Mouse (Mus musculus) NIH3T3 (cell line): ENCODE measurements around the gene Ank3.

ENCODE experiments used
- DNase-seq: peaks from one replicate; pipeline ENCODE4 v3.0.0-alpha.2; 2012; ENCODE audit warnings: low read depth

The Ank3 gene

DNA sequence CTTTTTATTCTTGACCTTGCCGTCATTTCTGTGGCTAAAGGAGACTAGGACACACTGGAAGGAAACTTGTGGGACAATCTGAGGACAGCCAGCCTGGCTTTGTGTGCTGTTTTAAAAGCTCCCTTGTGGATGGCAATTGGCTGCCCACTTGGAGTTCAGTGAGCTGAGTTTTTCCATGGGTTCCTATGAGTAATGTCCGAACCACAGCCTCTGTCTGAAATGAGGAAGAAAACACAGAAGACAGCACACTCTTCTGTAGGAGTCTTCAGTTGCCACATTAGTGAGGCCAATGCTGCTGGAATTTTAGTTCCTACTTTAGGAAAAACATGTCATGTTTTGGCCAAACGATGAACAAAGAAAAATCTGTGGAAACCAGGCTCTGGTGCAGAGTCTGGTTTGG lies 380.7 kb downstream of the Ank3 start:
- DNase-seq, result peak; percentile 57

DNA sequence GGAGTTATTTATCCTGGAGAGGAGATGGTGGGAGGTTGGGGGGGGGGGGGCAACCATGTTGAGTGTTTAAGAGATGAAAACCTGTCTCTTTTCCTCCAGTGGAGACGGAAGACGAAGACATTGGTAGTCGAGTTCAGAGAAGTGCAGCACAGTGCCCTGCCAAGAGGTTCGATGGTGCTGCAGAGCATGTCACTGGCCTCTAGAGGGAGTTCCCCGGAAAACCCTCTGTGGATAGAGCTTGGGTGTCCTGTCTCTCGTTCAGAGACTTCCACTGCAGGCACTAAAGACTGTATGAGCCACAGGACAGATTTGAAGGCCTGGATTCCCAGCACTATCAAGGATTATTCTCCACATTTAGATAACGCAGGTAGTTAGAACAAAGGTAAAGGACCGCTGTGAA lies 382.9 kb downstream of the Ank3 start:
- peak; percentile 34 for DNase-seq

DNA sequence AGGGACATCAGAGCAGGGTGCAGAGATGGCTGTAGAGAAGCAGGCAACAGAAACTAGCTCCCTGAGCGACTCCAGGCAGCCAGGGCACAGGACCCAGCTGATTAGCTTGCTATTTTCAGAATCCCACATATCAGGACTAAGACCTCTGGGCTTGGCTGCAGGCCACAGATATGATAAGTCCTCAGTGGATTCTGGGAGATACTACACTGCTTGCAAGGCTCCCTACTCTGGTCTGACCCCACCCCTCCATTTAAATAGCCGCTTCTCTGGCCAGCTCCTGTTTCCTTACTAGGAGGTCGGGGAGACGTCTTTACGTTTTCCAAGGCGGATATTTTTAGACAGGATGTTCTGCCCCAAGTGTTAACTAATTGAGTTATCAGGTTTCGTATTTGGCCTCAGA lies 386.7 kb downstream of the Ank3 start:
- peak; percentile 31 for DNase-seq

DNA sequence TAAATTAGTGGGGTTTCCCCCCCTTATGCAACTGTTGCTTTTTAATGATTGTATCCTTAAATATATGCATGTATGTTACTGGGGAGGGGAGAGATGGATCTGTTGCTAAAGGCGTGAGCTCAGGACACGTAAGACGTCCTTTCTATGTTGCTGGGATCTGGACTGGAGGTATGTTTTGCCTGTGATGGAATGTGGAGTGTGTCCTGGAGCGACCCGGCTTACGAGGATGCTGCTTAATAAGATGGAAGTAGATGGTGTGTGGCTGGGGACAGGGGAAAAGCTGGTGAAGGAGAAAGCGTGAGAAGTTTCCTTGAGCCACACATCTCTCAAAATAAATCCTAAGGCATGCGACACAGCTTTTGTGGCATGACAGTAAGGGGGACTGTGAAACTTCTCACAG lies 387.1 kb downstream of the Ank3 start:
- no peak for DNase-seq

DNA sequence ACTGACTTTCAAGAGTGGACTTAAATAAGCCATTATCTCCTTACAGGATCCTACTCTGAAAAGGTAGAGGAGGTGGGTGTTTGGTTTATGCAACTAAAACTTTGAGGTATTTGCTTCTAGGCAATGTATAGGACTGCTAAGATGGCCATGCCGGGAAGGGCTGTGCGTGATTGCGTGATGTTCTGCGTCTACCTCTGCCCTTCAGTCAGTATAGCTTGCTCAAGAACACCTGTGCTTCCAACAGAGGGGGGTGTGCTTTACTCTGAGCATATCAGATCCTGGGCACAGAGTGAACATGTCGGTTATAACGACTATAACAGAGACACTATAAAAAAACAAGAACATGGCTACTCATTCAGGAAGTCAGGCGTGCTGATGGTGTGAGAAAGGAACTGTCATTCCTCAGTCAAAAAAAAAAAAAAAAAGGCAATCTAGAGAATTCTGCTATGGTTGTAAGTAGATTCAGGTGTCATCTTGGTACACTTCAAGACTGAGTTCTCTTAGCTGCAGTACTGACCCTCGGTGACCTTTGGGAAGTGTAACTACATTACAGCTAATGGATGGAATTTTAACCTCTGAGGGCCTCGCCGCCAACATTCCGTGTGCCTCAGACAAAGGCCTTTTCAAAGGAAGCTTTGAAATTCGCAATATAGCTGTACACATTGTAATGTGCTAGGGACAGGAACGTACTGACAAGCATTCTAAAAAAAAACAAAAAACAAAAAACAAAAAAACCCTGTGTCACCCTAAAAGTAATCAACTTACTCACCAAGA lies 387.8 kb downstream of the Ank3 start:
- no peak for DNase-seq

DNA sequence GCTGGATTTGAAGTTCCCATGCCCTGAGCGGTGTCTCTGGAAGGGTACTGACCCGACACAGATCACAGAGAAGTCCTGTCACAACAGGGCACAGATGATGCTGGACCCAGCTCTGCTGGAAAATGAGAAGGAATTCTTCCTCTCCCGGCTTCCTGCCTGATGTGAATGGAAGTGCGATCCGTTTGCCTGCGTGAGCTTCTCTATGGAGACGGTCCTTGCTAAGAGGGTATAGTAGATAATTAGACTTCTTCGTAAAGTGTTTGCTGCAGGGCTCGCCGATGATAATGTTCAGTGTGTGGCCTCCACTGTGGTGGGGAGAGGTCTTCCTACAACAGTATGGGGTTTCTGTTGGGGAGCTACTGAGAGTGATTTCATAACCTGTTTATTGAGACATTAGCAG lies 388.8 kb downstream of the Ank3 start:
- DNase-seq, result no peak

DNA sequence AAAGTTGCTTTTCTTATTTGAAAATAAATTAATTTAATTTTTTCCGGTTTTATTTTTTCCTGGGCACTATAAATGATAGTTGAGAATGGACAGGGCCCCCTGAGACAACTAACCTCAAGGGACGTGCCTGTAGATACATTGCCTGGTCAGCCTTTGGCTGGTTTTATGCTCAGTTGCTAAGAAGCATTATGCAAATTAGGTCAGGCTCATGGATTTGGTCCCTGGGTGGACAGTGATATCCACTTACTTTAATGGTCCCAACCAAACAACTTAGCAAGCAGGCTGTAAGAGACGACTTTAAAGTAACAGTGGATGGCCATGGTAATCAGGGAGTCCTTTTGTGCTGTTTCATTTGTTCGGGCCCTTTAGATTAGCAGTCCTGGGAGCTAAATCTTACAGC lies 392.0 kb downstream of the Ank3 start:
- DNase-seq, result no peak

DNA sequence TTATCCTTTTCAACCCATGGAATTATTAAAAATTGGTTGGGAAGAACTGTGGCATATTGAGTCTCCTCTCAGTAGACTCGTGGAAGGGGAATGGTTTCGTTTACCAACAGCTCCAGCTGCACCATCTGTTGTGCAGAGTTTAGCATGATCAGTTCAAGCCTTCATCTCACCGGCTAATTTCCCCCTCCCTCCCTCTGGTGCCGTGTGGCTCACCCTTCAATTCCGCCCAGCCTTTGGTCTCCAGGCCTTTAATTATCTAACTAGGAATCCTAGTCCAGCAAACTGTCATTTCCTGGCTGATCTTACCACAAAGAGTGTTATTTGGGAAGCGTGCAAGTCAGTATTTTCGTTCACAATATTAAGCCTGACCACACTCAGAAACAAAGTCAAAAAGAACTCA lies 393.4 kb downstream of the Ank3 start:
- no peak for DNase-seq

DNA sequence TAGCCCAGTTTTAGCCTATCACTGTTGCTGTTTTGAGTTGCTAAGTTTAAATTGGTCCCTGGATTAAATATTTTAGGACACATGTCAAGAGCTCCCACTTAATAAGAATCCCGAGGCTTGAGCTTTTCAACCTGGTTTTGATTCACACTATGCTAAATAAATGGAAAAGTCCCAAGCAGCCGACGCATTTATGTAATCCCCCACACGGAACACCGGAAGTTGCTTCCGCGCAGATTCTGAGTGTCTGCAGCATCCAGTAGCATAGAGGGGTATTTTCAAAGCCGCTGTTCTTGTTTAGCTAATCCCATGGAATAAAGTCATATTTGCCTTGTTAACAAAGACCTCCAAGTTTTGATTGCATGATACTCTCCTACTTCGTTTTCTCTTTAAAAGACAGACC lies 393.8 kb downstream of the Ank3 start:
- DNase-seq, result no peak

DNA sequence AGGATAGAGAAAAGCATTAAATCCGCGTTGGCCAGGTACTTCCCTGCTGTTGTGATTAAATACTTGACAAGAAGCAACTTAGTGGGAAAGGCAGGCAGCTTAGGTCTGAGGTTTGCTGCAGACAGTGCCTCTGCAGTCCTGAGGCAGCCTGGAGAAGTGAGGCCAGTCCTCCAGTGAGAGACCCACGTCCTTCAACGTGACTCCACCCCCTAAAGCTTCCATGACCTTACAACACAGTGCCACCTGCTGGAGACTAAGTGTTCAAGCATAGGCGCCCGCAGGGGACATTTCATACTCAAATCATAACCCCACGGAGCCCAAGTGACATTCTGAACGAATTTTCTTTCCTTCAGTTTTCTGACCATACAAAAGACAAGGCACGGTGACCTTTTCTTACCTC lies 394.5 kb downstream of the Ank3 start:
- peak; percentile 32 for DNase-seq

DNA sequence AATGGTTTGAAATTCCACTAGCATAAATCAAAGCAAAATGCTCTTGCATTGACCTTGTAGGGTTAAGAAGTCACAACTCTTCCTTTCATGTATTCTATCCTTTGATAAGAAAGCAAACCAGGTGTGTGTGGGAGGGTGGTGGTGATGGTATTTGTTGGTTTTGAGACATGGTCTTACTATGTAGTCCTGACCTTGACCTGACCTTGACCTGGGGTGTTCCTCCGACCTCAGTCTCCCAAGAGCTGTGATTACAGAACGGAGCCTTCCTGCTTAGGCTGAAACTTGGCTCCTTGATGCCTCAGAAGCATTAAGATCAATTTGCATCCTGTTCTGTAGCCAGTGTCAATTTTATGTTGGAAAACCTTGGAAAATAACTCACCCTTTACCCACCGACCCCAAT lies 397.1 kb downstream of the Ank3 start:
- no peak for DNase-seq

DNA sequence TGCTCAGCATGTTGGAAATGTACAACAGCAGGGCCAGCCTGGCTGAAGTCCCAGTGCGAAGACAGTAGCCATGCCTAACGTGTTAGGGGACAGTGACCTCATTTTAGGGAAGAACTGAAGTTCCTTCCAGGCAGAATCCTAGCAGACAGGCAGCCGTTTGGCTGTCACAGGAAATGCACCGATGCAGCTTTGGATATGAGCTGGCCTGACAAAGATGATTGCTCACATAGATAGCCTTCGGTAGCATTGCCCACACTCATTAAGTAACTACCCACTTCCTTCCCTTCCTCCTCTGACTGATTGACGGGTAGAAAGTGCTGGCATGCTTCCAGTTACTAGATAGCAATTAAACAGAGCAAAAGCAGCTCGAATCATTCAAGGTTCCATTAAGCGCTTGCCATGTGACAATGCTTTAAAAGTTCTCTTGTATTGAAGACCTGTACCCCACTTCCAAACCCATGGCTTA lies 397.9 kb downstream of the Ank3 start:
- DNase-seq, result no peak

DNA sequence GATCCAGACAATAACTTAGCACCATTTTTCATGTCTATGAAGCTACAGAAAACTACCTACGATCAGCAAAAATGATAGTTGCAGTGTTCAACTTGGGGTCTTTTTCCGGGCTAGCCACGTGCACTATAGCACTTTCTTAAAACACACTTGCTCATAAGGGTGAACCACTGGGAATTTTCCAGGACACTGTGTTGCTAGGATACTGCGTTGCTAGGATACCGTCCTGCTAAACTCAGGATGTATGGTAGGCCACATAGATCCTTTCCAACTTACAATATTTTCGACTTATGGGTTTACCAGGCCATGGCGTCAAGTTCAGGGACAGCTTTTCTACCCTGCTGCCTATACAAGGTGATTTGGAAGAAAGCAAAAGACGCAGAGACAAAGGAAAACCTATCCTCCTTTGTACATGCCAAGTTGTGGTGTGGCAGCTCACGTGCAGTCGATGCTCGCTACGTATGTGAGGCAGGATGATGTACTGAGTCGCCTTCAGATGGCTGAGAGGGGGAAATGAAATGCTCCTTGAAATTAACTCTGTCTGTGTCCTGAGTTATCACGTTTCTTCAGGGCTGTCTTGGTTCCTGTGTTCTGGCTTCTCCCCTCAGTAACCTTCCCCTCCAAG lies 404.7 kb downstream of the Ank3 start:
- peak; percentile 42 for DNase-seq

DNA sequence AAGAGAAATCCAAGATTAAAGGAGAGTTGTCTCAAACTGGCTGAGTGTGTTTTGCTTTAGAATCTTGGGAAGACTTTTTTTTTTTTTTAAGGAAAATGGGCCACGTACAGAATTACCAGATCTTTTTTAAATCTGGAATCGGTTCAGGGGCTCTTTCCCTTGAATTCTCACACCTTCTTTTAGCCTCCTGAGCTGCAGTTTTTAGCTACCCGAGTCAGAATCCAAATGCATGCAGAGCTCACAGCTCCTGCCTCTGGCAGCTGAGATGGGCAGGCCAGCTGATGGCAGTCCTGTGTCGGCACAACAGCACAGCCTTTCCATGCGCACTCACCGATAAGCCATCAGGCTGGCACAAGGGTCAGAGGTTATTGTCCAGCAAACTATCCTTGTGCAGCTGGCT lies 406.0 kb downstream of the Ank3 start:
- no peak for DNase-seq

DNA sequence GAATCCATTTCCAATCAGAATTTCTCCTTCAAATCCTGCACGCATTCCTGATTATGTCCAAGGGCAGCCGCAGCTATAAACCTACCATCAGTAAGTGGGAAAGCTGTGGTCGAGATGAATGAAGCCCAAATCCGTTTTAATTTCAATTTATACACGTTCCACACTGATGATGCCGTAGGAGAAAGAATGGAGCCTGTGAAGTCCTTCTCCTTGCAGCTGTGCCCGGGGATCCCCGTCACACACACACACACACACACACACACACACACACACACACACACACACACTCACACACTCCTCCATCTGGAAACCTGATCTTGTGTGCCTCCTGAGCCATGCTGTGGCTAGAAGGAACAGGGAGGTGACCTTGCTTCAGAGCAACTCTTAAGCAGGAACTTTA lies 412.2 kb downstream of the Ank3 start:
- DNase-seq, result no peak

DNA sequence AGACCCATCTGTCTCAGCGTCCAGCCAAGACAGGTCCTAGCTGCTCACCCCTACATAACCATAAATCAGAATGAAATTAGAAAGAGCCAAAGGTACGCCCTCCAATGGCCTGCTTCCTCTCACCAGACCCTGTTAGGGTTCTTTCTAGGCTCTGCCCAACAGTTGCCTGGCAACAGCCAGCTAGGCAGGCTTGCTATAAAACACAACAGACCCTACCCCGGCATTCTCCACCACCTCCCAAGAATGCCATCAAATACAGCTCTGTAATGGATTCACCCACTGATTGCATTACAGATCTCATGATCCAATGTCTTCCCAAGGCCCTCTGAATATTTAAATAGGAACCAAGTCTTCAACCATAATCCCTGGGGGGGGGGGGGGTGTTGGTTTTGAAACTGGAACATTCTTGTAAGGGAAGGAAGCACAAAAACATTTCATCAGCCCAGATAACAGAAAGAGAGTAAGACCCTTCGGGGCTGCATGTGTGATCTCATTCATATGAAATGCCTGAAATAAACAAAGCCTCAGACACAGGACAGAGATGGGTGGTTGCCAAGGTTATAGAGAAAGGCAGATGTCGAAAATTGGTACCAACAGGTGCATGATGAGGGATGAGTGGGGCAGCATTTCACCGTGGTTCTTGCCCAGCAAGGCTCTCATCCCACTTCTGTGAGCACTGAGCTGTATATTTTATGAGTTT lies 415.4 kb downstream of the Ank3 start:
- peak; percentile 71 for DNase-seq

DNA sequence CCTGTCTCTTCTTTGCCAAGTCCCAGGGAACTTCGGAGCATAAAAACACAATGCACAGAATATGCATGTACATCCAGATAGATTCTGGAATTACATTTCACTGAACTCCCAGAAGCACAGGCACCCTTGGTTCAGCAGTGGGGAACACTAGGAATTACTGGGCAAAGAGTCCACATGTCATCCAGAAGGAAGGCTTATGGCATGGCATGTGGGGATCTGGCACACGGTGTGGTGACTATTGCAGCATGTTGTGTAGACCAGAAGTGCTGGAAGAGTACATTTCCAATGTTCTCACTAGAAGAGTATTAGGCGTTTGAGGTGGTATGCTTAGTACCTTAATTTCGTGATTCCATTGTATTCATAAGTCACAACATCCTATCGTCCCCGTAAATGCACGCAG lies 422.7 kb downstream of the Ank3 start:
- DNase-seq, result no peak

DNA sequence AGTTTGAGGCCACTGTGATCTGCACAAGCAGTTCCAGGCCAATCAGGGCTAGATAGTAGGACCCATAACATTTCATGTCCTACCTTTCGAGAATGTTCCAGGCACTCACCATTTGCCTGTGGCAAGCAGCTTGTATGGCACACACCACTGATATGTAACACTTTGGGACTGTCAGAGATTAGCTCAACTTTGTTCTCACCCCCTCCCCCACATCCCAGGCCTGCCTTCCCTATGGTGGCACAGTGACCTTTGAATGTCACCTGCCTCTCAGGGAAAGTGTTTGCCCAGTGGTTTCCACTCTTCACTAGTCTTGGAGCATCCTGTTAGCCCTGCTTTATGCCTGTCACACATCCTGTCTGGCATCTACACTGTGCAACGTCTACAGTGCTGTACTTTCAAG lies 430.2 kb downstream of the Ank3 start:
- DNase-seq, result no peak

DNA sequence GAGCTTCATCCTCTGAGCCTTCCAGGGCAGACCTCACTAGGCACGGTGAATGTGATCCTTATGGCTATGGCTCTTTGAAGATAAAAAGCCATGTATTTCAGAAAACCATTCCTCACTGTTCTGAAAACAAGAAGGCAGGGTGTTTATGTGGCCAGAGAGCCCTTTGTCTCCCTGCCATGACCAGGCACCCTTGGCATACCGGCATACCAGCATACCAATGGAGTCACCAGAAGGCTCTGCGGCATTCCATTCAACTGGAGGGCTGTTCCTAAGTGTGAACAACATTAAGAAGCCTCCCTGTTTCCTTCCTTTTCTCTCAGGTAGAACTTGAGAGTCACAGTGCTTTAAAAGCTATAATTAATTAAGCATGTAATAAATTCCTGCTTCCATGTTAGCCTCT lies 430.7 kb downstream of the Ank3 start:
- no peak for DNase-seq

DNA sequence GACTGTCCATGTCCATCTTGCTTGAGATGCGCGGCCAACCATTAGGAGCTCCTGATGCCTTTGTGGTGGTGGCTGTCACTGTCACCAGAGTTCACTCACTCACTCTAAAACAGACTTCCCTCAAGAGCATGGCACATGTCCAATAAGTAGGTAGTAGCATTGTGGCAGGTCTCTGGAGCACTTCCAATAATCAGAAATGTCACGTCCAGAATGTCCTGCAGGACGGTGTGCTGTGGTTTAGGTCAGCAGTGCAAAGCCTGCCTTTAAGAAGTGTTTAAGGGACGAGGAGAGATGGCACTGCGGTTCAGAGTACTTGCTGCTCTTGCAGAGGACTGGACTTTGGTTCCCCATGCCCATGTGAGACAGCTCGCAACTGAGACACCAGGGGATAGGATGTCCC lies 433.0 kb downstream of the Ank3 start:
- DNase-seq, result no peak

DNA sequence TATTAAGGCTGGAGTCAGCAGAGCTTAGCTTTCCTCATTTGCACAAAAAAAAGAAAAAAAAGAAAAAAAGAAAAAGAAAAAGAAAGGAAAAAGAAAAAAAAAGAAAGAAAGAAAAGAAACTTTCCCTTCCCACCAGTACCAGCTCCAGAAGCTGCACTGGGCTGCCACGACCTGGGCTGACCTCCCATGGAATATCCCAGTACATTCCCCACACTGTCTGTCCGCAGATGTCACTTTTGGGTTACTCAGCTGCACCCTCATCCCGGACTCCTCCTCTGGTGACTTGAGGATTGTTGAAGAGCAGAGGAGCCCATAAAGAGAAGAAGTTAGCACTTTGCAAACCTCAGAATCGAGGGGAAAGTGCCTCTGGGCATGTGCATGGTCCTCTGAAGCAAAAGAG lies 433.7 kb downstream of the Ank3 start:
- DNase-seq, result no peak

DNA sequence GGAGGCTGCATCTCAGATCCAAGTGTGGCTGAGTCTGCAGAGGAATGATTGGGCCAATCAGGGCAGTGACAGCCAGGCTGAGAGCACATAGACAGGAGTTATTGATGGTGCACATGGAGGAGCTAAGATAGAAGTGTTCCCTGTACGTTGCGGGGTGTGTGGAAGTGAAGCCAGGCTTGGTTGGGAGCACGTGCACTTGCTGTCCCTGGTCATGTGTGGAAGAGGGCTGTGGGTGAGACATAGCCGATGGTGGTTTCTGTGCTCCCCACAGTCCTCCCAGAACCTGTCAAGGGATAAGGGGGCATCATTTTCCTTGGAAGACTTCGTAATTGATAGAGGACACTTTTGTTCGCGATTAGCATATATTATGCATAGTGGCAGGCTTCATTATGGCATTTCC lies 434.2 kb downstream of the Ank3 start:
- DNase-seq, result no peak

DNA sequence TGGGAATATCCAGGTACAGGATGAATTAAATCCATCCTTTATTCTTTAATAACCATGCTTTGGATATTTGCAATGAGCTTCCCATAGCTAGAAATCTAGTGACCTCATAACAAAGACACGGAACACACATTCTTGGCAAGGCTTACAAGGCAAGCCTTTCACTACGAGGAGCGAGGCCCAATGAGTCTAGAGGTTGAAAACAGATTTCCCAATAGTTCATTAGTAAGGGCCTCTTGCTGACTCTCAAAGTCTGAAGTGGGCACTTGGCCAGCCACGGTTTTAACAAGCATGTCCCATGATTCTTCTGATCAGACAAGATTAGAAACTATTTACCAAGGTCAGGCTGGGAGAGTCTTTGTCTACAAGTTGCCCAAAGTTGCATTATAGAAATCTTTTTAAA lies 436.1 kb downstream of the Ank3 start:
- peak; percentile 93 for DNase-seq
